Mouse (Mus musculus) stomach, postnatal 0 days (tissue): ENCODE measurements around the gene Anxa7. TPM values are rescaled to one million over a fixed set of nuclear protein-coding genes. Genes with fewer than 3 reads are reported as not detected.

Source experiments
- ATAC-seq: fragments of 200-750 bp; cut with Nextera tagmentation; 2 replicates; pipeline ENCODE4 v1.8.0; 2017; ENCODE audit not compliant: low FRiP score, low TSS enrichment
- DNase-seq: peaks from one replicate; pipeline ENCODE4 v3.0.0-alpha.2; 2016; ENCODE audit warnings: low spot score
- H3K27ac ChIP-seq: fragments of 300-500 bp; sonication (generic); replicated peaks from 2 replicates; pipeline ENCODE4 v1.5.1; 2014; ENCODE audit warnings: mild to moderate bottlenecking, control low read depth
- H3K27me3 ChIP-seq: fragments of 300-500 bp; sonication (generic); 2 replicates; pipeline ENCODE4 v1.6.1; 2014; ENCODE audit warnings: low read length; ENCODE audit not compliant: control insufficient read depth, insufficient read depth
- H3K36me3 ChIP-seq: fragments of 300-500 bp; sonication (generic); 2 replicates; pipeline ENCODE4 v1.6.1; 2014; ENCODE audit warnings: low read length, mixed read lengths; ENCODE audit not compliant: control insufficient read depth, insufficient read depth
- H3K4me1 ChIP-seq: fragments of 300-500 bp; sonication (generic); replicated peaks from 2 replicates; pipeline ENCODE4 v1.6.1; 2014; ENCODE audit warnings: antibody characterized with exemption; ENCODE audit not compliant: control insufficient read depth, insufficient read depth
- H3K4me2 ChIP-seq: fragments of 300-500 bp; sonication (generic); replicated peaks from 2 replicates; pipeline ENCODE4 v1.6.1; 2014; ENCODE audit warnings: low read depth, mild to moderate bottlenecking, control low read depth, moderate library complexity
- H3K4me3 ChIP-seq: fragments of 300-500 bp; sonication (generic); 2 replicates; pipeline ENCODE4 v1.5.1; 2014; ENCODE audit warnings: low read depth, low read length, control low read depth
- H3K9ac ChIP-seq: fragments of 300-500 bp; sonication (generic); 2 replicates; pipeline ENCODE4 v1.6.1; 2014; ENCODE audit warnings: mild to moderate bottlenecking, low read length, control low read depth, mixed read lengths
- H3K9me3 ChIP-seq: fragments of 300-500 bp; sonication (generic); 2 replicates; pipeline ENCODE4 v1.6.1; 2016; ENCODE audit warnings: low read length; ENCODE audit not compliant: control insufficient read depth
- CTCF ChIP-seq: IDR thresholded peaks from 2 replicates; pipeline ENCODE4 v1.5.1; 2016; ENCODE audit warnings: antibody characterized with exemption, low read depth, mild to moderate bottlenecking, moderate library complexity
- EP300 ChIP-seq: optimal IDR thresholded peaks from 2 replicates; pipeline ENCODE3; 2016; ENCODE audit warnings: antibody characterized with exemption
- WGBS: fragments of 180-500 bp; shearing (Covaris S2); extraction: QIAGEN DNeasy Blood & Tissue Kit; methylation state at CpG from one replicate; pipeline ENCODE4 v1.1.7; 2014; 5-methylcytosine and 5-hydroxymethylcytosine counted together
- polyA plus RNA-seq: library from polyadenylated mRNA; unstranded; fragments of >200 nt; fragmentation: Nextera tagmentation; extraction: Ambion mirVana; gene quantifications from 2 replicates; pipeline ENCODE4 v1.2.1, GENCODE M21; 2015

Anxa7 gene
- polyA plus RNA-seq, 1 experiment from 2014 or later, result 82.4 TPM

DNA sequence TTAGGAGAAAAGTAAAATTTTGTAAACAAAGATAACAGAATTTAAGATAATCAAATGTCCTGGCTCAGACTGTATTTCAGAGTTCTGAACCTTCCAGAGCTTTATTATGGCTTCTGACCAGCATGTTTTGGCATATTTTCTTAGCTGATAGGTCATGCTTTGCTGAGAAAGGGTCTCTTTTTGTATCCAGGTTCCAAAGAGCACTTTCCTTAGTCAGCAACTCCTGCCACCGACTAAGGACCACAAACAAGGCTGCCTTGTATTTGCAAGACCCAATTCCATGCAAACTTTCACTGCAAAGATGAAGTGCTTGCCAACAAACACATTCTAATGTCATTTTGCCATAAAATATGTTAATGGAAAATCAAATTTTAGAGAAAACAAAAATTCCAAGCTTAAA lies 50.1 kb downstream of the Anxa7 start:
- no peaks in the 10 kb centered on the region for H3K36me3 ChIP-seq
- ATAC-seq, result no peak
- no peaks in the 10 kb centered on the region for H3K9me3 ChIP-seq
- H3K9ac ChIP-seq, result no peak overlapping the region
- no peak overlapping the region for H3K4me3 ChIP-seq
- no peaks in the 10 kb centered on the region for H3K27me3 ChIP-seq
- H3K27ac ChIP-seq, result no peak overlapping the region
- no peak for DNase-seq
- H3K4me2 ChIP-seq, result no peak overlapping the region
- H3K4me1 ChIP-seq, result no peaks in the 10 kb centered on the region
- TF ChIP-seq EP300 (no peak), CTCF (no peak)
- 44% methylated on average over 1 of the region's 1 CpGs for WGBS

DNA sequence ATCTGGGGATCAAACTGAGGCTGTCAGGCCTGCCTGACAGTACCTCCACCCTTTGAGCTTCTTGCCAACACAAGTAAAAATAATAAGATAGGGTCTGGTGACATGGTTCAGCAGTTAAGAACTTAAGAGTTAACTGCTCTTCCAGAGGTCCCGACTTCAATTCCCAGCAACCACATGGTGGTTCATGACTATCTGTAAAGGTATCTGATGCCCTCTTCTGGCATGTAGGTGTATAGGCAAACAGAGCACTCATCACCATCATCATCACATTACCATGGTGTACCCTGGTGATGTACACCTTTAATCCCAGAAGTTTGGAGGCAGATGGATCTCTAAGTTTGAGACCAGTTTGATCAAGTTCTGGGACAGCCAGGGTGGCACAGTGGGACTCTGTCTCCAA lies 51.3 kb downstream of the Anxa7 start:
- Histone ChIP-seq H3K36me3 (no peaks in the 10 kb centered on the region), H3K4me3 (no peak overlapping the region), H3K27me3 (no peaks in the 10 kb centered on the region), H3K4me1 (no peaks in the 10 kb centered on the region), H3K9me3 (no peaks in the 10 kb centered on the region), H3K27ac (no peak overlapping the region), H3K9ac (no peak overlapping the region), H3K4me2 (no peak overlapping the region)
- no peak for DNase-seq
- no peak for ATAC-seq
- 48% methylated on average over 1 of the region's 1 CpGs for WGBS
- TF ChIP-seq EP300 (no peak), CTCF (peak; percentile 34)

DNA sequence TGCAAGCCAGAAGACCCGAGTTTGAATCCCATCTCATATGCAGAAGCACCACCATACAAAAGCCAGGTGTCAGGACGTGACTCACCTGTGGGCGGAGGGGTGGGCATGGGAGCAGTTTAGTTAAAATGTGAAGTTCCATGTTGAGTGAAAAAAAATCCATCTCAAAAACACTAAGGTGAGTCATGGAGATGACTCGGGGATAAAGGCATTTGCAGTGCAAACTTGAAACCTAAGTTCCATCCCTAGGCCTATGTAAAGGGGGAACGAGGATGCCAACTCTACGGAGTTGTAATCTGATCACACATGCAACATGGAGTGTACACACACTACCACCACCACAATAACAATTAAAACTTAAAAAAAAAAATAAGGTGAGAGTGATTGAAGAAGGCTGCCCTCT lies 56.9 kb downstream of the Anxa7 start:
- Histone ChIP-seq H3K36me3 (no peaks in the 10 kb centered on the region), H3K4me2 (no peak overlapping the region)
- DNase-seq, result no peak

DNA sequence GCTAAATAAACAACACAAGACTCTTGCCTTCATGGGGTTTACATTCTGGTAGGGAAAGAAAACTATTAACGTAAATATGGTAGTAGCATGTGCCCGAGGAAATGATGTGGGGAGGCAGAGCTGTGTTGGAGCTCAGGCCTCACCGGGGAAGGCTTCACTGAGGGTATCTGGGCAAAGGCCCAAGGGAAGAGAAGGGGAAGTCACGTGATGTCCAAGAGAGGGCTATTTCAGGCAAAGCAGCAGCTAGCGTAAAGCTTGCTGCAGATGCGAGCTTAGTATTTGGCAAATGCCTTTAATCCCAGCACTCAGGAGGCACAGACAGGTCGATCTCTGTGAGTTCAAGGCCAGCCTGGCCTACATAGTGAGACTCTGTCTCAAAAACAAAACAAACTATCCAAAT lies 57.7 kb downstream of the Anxa7 start:
- no peak overlapping the region for H3K4me3 ChIP-seq
- no peak overlapping the region for H3K4me2 ChIP-seq
- H3K9ac ChIP-seq, result no peak overlapping the region
- H3K27me3 ChIP-seq, result no peaks in the 10 kb centered on the region
- DNase-seq, result no peak
- no peaks in the 10 kb centered on the region for H3K9me3 ChIP-seq
- H3K4me1 ChIP-seq, result no peaks in the 10 kb centered on the region
- H3K36me3 ChIP-seq, result no peaks in the 10 kb centered on the region
- TF ChIP-seq EP300, result no peak
- ATAC-seq, result no peak
- 55% methylated on average over 7 of the region's 7 CpGs for WGBS
- H3K27ac ChIP-seq, result no peak overlapping the region

More for the DNA sequence above, 56.9 kb downstream of the Anxa7 start:
- no peak for ATAC-seq
- Histone ChIP-seq H3K9me3 (no peaks in the 10 kb centered on the region), H3K27ac (no peak overlapping the region), H3K27me3 (no peaks in the 10 kb centered on the region), H3K4me1 (no peaks in the 10 kb centered on the region), H3K4me3 (no peak overlapping the region), H3K9ac (no peak overlapping the region)
- TF ChIP-seq CTCF (no peak), EP300 (no peak)
- WGBS, result 79% methylated on average over 6 of the region's 6 CpGs

Other genes with a start within 250 kb of the Anxa7 start
- gene Kcnk16, start 210.9 kb downstream of the Anxa7 start, polyA plus RNA-seq, result 4.8 and 5.7 TPM in 2 replicates
- gene Nudt13, start 185.4 kb downstream of the Anxa7 start, polyA plus RNA-seq, result 11.6 and 11.8 TPM in 2 replicates
- gene Ecd, start 132.0 kb downstream of the Anxa7 start, polyA plus RNA-seq, result 21.5 and 23.4 TPM in 2 replicates
- gene Fam149b, start 132.0 kb downstream of the Anxa7 start, polyA plus RNA-seq, result 13.5 and 14.8 TPM in 2 replicates
- 41.7 and 42.7 TPM in 2 replicates for gene Dnajc9, start 91.2 kb downstream of the Anxa7 start, polyA plus RNA-seq
- gene Mrps16, start 86.5 kb downstream of the Anxa7 start, polyA plus RNA-seq, result 65.0 and 77.4 TPM in 2 replicates
- gene Cfap70, start 27.9 kb downstream of the Anxa7 start, polyA plus RNA-seq, result 0.16 and 0.25 TPM in 2 replicates
- gene Mss51, start 16.8 kb upstream of the Anxa7 start, polyA plus RNA-seq, result 0.18 and 0.38 TPM in 2 replicates
- 21.2 and 22.7 TPM in 2 replicates for gene Ppp3cb, start 66.4 kb upstream of the Anxa7 start, polyA plus RNA-seq
- gene Usp54, start 160.9 kb upstream of the Anxa7 start, polyA plus RNA-seq, result 3.3 and 3.4 TPM in 2 replicates
- 0.10 TPM in 1 of 2 replicates, not detected in the other for gene Myoz1, start 176.4 kb upstream of the Anxa7 start, polyA plus RNA-seq
- gene Synpo2l, start 188.2 kb upstream of the Anxa7 start, polyA plus RNA-seq, result 0.30 and 0.42 TPM in 2 replicates
- gene Sec24c, start 194.2 kb upstream of the Anxa7 start, polyA plus RNA-seq, result 41.4 and 42.9 TPM in 2 replicates
- gene Fut11, start 214.8 kb upstream of the Anxa7 start, polyA plus RNA-seq, result 13.0 and 13.7 TPM in 2 replicates
- 145 and 159 TPM in 2 replicates for gene Chchd1, start 222.9 kb upstream of the Anxa7 start, polyA plus RNA-seq
- 13.6 and 13.7 TPM in 2 replicates for gene Zswim8, start 227.4 kb upstream of the Anxa7 start, polyA plus RNA-seq